Mouse (Mus musculus) E14TG2a.4 (cell line): ENCODE data around the gene Kcnj8.

Source experiments
- H3K27me3 ChIP-seq: 2 replicates; pipeline ENCODE4 v1.6.1; 2014; ENCODE audit warnings: low read length, control low read depth; ENCODE audit not compliant: insufficient read depth
- H3K36me3 ChIP-seq: 2 replicates; pipeline ENCODE4 v1.6.1; 2014; ENCODE audit warnings: low read length, control low read depth; ENCODE audit not compliant: insufficient read depth
- H3K4me1 ChIP-seq: replicated peaks from 2 replicates; pipeline ENCODE4 v1.6.1; 2014; ENCODE audit warnings: low read depth, low read length, control low read depth
- H3K4me3 ChIP-seq: replicated peaks from 2 replicates; pipeline ENCODE4 v1.5.1; 2014; ENCODE audit warnings: mild to moderate bottlenecking, low read length
- H3K9me3 ChIP-seq: 2 replicates; pipeline ENCODE4 v1.6.1; 2014; ENCODE audit warnings: low read length, control low read depth
- CTCF ChIP-seq: conservative IDR thresholded peaks from 2 replicates; pipeline ENCODE4 v1.5.1; 2014; ENCODE audit warnings: low read length
- NANOG ChIP-seq: IDR thresholded peaks from 2 replicates; pipeline ENCODE4 v1.6.1; 2014; ENCODE audit warnings: borderline replicate concordance, low read length, mixed read lengths
- POU5F1 ChIP-seq: IDR thresholded peaks from 2 replicates; pipeline ENCODE4 v1.6.1; 2014; ENCODE audit warnings: low read length, borderline replicate concordance

The Kcnj8 gene

DNA sequence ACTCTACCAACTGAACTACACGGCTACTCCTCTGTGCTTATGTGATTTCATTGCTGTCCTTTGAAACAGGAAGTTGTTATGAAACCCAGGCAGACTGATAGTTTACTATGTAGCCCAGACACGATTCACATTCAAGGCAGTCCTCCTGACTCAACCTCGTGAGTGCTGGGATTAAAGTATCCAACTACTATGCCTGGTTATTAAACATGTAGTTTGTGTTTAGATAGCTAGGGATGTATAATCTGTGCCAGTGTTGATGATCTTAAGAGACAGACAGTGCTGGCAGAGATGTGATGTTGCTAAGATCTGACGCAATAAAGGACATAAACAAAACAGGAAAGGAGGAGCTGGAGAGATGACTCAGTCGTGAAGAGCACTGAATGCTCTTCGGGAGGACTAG, 1.5 kb upstream of the Kcnj8 start:
- Histone ChIP-seq H3K27me3 (peaks cover 56% of the 10 kb centered on the region), H3K36me3 (no peaks in the 10 kb centered on the region), H3K4me1 (peaks cover 23% of the 10 kb centered on the region), H3K9me3 (no peaks in the 10 kb centered on the region), H3K4me3 (no peak overlapping the region)
- TF ChIP-seq CTCF (no peak), POU5F1 (no peak), NANOG (no peak)

DNA sequence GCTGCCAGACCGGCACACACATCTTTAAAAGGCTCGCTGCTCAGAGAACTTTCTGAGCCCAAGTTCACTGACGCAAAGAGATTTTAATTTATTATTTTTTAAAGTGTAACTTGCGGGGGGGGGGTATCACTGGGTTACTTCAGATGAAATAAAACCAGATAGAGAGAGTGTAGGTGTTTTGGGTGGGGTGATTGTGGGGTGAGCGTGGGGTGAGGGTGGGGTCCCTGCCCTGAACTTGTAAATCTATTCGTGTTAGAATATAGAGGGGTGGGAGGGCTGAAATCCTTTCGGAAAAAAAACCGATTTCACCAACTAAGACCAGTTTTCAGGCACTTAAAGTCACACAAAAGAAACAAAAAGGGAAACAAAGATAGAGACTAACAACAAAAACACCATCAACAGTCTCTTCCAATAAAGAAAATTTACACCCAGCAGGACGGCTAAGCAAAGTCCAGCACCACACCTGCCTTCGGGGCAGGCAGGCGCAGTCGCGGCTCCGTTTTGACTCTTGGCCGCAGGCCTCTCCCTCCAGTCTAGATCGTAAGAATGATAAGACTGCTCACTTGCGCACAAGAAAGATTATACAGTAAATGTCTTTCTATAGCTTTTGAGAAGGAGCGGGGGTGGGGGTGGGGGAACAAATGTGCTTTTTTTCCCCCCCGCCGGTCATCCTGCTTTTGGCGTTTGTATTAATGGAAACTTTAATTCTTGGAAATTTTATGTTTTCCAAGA, 381 bp upstream of the Kcnj8 start:
- H3K9me3 ChIP-seq, result no peaks in the 10 kb centered on the region
- peaks cover 59% of the 10 kb centered on the region for H3K27me3 ChIP-seq
- TF ChIP-seq CTCF (no peak), NANOG (no peak; the same call in 1 of the 2 replicates), POU5F1 (no peak)
- peak overlapping the region; percentile 76 for H3K4me3 ChIP-seq
- H3K36me3 ChIP-seq, result no peaks in the 10 kb centered on the region
- H3K4me1 ChIP-seq, result peaks cover 23% of the 10 kb centered on the region

DNA sequence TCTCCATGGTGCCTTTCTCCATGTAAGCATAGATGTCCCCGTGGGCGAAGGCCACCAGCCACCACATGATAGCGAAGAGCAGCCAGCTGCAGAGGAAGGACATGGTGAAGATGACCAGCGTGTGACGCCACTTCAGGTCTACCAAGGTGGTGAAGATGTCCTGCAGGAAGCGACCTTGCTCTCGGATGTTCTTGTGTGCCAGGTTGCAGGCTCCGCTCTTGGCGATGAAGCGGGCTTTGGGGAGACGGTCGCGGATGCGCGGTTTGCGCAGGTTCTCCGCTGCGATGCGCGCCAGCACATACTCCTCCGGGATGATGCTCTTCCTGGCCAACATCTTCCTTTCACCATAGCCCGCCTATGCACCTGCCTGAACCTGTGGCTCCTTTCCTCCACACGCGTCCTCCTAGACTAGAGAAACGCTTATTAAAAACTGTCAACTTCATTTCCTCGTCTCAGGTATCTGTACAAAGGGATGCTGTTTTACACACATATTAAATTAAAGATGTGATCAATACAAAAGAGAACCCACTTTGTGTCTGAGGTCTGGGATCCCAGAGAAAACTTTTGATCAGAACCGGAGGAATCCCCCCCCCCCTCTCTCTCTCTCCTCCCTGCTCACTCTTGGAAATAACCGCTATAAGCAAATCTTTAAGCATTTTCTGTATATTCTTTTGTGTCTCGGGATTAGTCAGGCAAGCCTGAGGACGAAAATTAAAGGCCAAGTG, 1.2 kb downstream of the Kcnj8 start:
- Histone ChIP-seq H3K9me3 (peaks cover 9% of the 10 kb centered on the region; the same call in 1 of the 2 replicates), H3K4me3 (0 out of 2 replicates have a peak overlapping the region, but pooled peaks have one; percentile 76), H3K36me3 (no peaks in the 10 kb centered on the region), H3K27me3 (peaks cover 66% of the 10 kb centered on the region), H3K4me1 (peaks cover 23% of the 10 kb centered on the region)
- TF ChIP-seq CTCF, result no peak
- no peak for TF ChIP-seq NANOG
- no peak for TF ChIP-seq POU5F1

DNA sequence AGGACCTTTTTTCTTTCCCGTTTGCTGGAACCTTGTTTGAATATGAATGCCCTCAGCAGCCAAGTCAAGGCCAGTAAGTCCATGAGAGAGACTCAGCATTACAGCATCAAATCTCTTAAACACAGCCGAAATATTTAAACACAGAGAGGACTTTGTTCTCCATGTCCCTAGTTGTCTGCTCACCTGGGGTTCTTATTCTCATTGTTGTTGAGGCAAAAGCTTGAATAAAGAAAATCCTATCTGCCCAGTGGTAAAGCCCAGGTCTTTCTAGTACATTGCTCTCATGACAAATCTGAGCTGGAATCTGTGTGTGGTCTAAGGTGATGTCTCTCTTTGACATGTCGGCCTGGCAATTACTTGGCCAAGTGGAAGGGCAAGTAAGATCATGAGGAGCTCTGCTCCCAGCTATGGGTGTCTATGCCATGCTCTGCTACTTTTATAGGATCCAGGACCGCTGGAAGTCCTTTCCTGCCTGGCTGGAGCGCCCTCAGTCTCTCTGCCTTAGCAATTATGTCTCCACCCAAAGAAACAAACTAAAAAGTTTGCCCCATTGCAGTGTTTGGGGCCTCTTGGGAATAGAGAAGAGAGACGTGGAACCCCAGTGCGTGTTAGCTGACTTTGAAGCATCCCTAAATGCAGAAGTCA, 2.6 kb downstream of the Kcnj8 start:
- TF ChIP-seq POU5F1, result no peak
- TF ChIP-seq CTCF, result no peak
- no peak for TF ChIP-seq NANOG

DNA sequence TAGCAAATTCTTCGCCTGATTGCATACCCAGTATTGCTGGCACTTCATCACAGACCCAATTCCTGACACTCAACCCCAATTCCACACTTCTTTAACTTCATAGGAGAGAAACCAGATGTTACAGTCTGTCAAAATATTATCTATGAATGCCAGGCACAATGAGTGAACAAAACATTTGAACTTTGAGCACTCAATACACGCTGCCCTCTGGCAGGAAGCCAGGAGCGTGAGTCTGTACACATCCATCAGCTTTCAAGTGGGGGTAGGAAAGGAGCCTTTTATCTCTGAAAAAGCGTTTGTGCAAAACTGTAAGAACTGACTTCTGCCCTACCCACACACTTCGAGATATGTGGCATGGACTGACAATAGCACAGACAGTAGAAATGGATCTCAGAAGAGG, 4.0 kb downstream of the Kcnj8 start:
- H3K36me3 ChIP-seq, result no peaks in the 10 kb centered on the region
- TF ChIP-seq NANOG (no peak), POU5F1 (no peak), CTCF (no peak)
- H3K9me3 ChIP-seq, result peaks cover 9% of the 10 kb centered on the region; the same call in 1 of the 2 replicates
- peaks cover 53% of the 10 kb centered on the region for H3K27me3 ChIP-seq
- H3K4me1 ChIP-seq, result peaks cover 20% of the 10 kb centered on the region
- no peak overlapping the region for H3K4me3 ChIP-seq

More for the DNA sequence above, 2.6 kb downstream of the Kcnj8 start:
- Histone ChIP-seq H3K4me1 (peaks cover 23% of the 10 kb centered on the region), H3K4me3 (no peak overlapping the region), H3K9me3 (peaks cover 9% of the 10 kb centered on the region; the same call in 1 of the 2 replicates), H3K27me3 (peaks cover 64% of the 10 kb centered on the region), H3K36me3 (no peaks in the 10 kb centered on the region)

DNA sequence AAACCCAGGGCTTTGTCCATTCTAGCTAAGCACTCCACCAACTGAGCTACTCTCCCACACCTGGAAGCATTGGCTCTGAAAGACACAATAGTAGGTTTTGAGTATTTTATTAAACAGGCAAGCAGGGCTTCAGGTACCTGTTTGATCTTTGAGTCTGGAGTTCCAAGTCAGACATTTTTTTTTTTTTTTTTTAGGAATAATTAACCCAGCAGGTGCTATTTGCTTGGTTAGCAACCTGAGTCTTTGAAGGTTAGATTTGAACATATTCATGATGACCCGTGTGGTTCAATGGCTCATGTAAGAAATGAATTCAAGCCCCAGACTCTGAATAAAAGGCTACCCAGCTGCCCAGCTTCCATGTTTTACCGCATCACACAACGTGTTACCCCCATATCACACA, 6.7 kb downstream of the Kcnj8 start:
- Histone ChIP-seq H3K4me1 (peaks cover 6% of the 10 kb centered on the region; the same call in 1 of the 2 replicates), H3K4me3 (no peak overlapping the region), H3K27me3 (peaks cover 33% of the 10 kb centered on the region), H3K9me3 (peaks cover 9% of the 10 kb centered on the region; the same call in 1 of the 2 replicates), H3K36me3 (no peaks in the 10 kb centered on the region)
- TF ChIP-seq POU5F1 (no peak), NANOG (no peak), CTCF (no peak)

DNA sequence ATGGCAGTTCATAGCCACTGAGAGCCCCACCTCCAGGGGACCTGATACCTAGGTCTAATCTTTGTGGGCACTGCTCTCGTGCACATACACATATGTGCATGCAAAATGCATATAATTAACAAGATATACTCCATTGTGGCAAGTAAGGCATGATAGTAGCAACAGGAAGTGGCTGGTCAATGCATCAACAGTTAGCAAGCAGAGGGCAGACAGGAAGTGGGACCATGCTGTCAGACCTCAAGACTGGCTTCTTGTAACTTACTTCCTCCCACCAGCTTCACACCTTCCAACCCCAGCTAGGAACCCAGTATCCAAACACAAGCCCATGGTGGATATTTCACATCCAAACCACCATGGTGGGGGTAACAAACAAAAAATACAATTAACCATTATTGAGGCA, 10.3 kb downstream of the Kcnj8 start:
- H3K27me3 ChIP-seq, result peaks cover 9% of the 10 kb centered on the region
- H3K9me3 ChIP-seq, result peaks cover 7% of the 10 kb centered on the region; the same call in 1 of the 2 replicates
- H3K4me1 ChIP-seq, result no peaks in the 10 kb centered on the region
- H3K4me3 ChIP-seq, result no peak overlapping the region
- no peaks in the 10 kb centered on the region for H3K36me3 ChIP-seq
- TF ChIP-seq CTCF (no peak), NANOG (no peak), POU5F1 (no peak)
